ENCODE assay signal across 9 mouse cellular contexts in genomic region chr6:82971031-82971430, GRCm38 (mm10). TPM values are rescaled to one million over a fixed set of nuclear protein-coding genes. Genes with fewer than 3 reads are reported as not detected.
DNase-seq lines count a peak whose midpoint lies in the region; ATAC-seq and TF ChIP-seq lines count a peak whose summit lies in the region.
"Had no signal": no experiment of that assay in that cellular context is flagged by ENCODE, and none has a peak within 500 bp of the region (broad histone marks: within the 10 kb centered on the region; RNA-seq: fewer than 3 reads in every experiment).

No protein-coding gene starts in this region.

- TF ChIP-seq CTCF in heart, postnatal 0 days (IDR thresholded peaks at IDR 0.05; ENCODE audit: low read depth) = peak; percentile 82

- no peak overlapping the region for H3K4me2 ChIP-seq in heart, postnatal 0 days (ENCODE audit: low read depth, low read length)
- H3K4me2 ChIP-seq in liver, embryonic 11.5 days = no peak overlapping the region
- H3K4me2 ChIP-seq in neural tube, embryonic 11.5 days (ENCODE audit: low read depth) = no peak overlapping the region

- H3K4me3 ChIP-seq in heart, postnatal 0 days (ENCODE audit: low read depth, low read length) = no peak overlapping the region
- no peak overlapping the region for H3K4me3 ChIP-seq in liver, embryonic 11.5 days (ENCODE audit: low read depth, low read length)
- no peak overlapping the region for H3K4me3 ChIP-seq in neural tube, embryonic 11.5 days (ENCODE audit: low read depth, low read length)

- no peaks in the 10 kb centered on the region for H3K27me3 ChIP-seq in heart, postnatal 0 days (ENCODE audit: control insufficient read depth, insufficient read depth, low read length)
- no peaks in the 10 kb centered on the region for H3K27me3 ChIP-seq in liver, embryonic 11.5 days (replicated peaks; ENCODE audit: control insufficient read depth, insufficient read depth, low read length)
- H3K27me3 ChIP-seq in neural tube, embryonic 11.5 days (ENCODE audit: control insufficient read depth, insufficient read depth, low read length) = no peaks in the 10 kb centered on the region

- no peaks in the 10 kb centered on the region for H3K9me3 ChIP-seq in heart, postnatal 0 days (replicated peaks; ENCODE audit: control insufficient read depth, low read length)
- H3K9me3 ChIP-seq in liver, embryonic 11.5 days (ENCODE audit: control insufficient read depth, low read length) = no peaks in the 10 kb centered on the region
- no peaks in the 10 kb centered on the region for H3K9me3 ChIP-seq in neural tube, embryonic 11.5 days (ENCODE audit: control insufficient read depth, low read length)

- H3K27ac ChIP-seq in heart, postnatal 0 days (ENCODE audit: low read depth) = no peak overlapping the region
- H3K27ac ChIP-seq in liver, embryonic 11.5 days (ENCODE audit: low read depth, low read length) = no peak overlapping the region
- no peak overlapping the region for H3K27ac ChIP-seq in neural tube, embryonic 11.5 days (ENCODE audit: low read depth, low read length)

- no peak overlapping the region for H3K9ac ChIP-seq in heart, postnatal 0 days (replicated peaks; ENCODE audit: low read depth, low read length)
- H3K9ac ChIP-seq in liver, embryonic 11.5 days (ENCODE audit: low read depth, low read length) = no peak overlapping the region
- no peak overlapping the region for H3K9ac ChIP-seq in neural tube, embryonic 11.5 days (ENCODE audit: low read length)

- ATAC-seq in CD4-positive, CD25-positive, alpha-beta regulatory T cell, adult 4 months = peak; percentile 93
- ATAC-seq in heart, postnatal 0 days (ENCODE audit: insufficient read depth, low read depth) = peak; percentile 77; the same call in 1 of the 2 replicates
- no peak; the same call in 1 of the 2 replicates for ATAC-seq in liver, embryonic 11.5 days (replicated peaks; ENCODE audit: low FRiP score)
- ATAC-seq in neural tube, embryonic 11.5 days (ENCODE audit: insufficient read depth, low FRiP score, low TSS enrichment) = peak; percentile 50; the same call in 1 of the 2 replicates

- H3K36me3 ChIP-seq in heart, postnatal 0 days (replicated peaks; ENCODE audit: control insufficient read depth, insufficient read depth, low read length) = no peaks in the 10 kb centered on the region
- no peaks in the 10 kb centered on the region for H3K36me3 ChIP-seq in liver, embryonic 11.5 days (ENCODE audit: control insufficient read depth, insufficient read depth, low read length)
- no peaks in the 10 kb centered on the region for H3K36me3 ChIP-seq in neural tube, embryonic 11.5 days (ENCODE audit: control insufficient read depth, insufficient read depth, low read length)

- 13% methylated on average over 5 of the region's 5 CpGs for WGBS in heart, postnatal 0 days
- 16% methylated on average over 5 of the region's 5 CpGs for WGBS in liver, embryonic 11.5 days
- 17% methylated on average over 5 of the region's 5 CpGs for WGBS in neural tube, embryonic 11.5 days

- H3K4me1 ChIP-seq in heart, postnatal 0 days (ENCODE audit: control insufficient read depth, insufficient read depth) = no peaks in the 10 kb centered on the region
- no peaks in the 10 kb centered on the region for H3K4me1 ChIP-seq in liver, embryonic 11.5 days (replicated peaks; ENCODE audit: control insufficient read depth, insufficient read depth, low read length)
- H3K4me1 ChIP-seq in neural tube, embryonic 11.5 days (ENCODE audit: control insufficient read depth, insufficient read depth, low read length) = no peaks in the 10 kb centered on the region

- TF ChIP-seq EP300 in heart, postnatal 0 days (IDR thresholded peaks at IDR 0.05; ENCODE audit: low read depth) = no peak

- DNase-seq in adrenal gland, adult 8-10 months = peak; percentile 24
- DNase-seq in embryo, embryonic 9.5 days (ENCODE audit: extremely low spot score) = peak; percentile 67
- DNase-seq in heart, postnatal 0 days (ENCODE audit: low spot score) = peak; percentile 48
- peak; percentile 64 for DNase-seq in kidney, postnatal 10 days
- DNase-seq in liver, embryonic 11.5 days (ENCODE audit: low spot score) = peak; percentile 45
- DNase-seq in neural tube, embryonic 11.5 days (ENCODE audit: low spot score) = peak; percentile 68
- DNase-seq in thymus, postnatal 0 days (ENCODE audit: low spot score) = peak; percentile 70

RNA-seq across cellular contexts. Expression of gene M1ap, which starts 24.3 kb away (rescaled TPM):
- 1 to 10 TPM in 1 of 2 experiments, under 1 TPM in 1; 0.94 to 1.4 TPM for polyA plus RNA-seq in CD4-positive, CD25-positive, alpha-beta regulatory T cell, adult 4 months (2017; shearing (Covaris generic))
- not detected for total RNA-seq in adrenal gland, adult 8-10 months (2022)
- 0.39 TPM in 1 of 2 replicates, not detected in the other for total RNA-seq in heart, postnatal 0 days (2014; rRNA removed; ENCODE audit: low replicate concordance)
- polyA plus RNA-seq in heart, postnatal 0 days (2015; fragmentation: Nextera tagmentation; extraction: Ambion mirVana) = 0.59 and 0.75 TPM in 2 replicates
- 6.8 and 8.2 TPM in 2 replicates for polyA plus RNA-seq in liver, embryonic 11.5 days (2014; fragmentation: Nextera tagmentation; extraction: Ambion mirVana)
- 0.26 TPM in 1 of 2 replicates, not detected in the other for polyA plus RNA-seq in neural tube, embryonic 11.5 days (2014; fragmentation: Nextera tagmentation; extraction: Ambion mirVana)
- polyA plus RNA-seq in thymus, postnatal 0 days (2015; fragmentation: Nextera tagmentation; extraction: Ambion mirVana) = 0.81 and 1.5 TPM in 2 replicates

RNA-seq across cellular contexts. Expression of gene Sema4f, which starts 31.5 kb away (rescaled TPM):
- polyA plus RNA-seq in CD4-positive, CD25-positive, alpha-beta regulatory T cell, adult 4 months (2017; shearing (Covaris generic)) = 1 to 10 TPM; 2.3 to 3.1 TPM
- 1 to 10 TPM in 3 of 4 experiments, under 1 TPM in 1; 0.96 to 2.5 (median 1.4) TPM for total RNA-seq in adrenal gland, adult 8-10 months (2022)
- not detected in 2 replicates for total RNA-seq in heart, postnatal 0 days (2014; rRNA removed; ENCODE audit: low replicate concordance)
- polyA plus RNA-seq in heart, postnatal 0 days (2015; fragmentation: Nextera tagmentation; extraction: Ambion mirVana) = 0.04 TPM in 1 of 2 replicates, not detected in the other
- polyA plus RNA-seq in liver, embryonic 11.5 days (2014; fragmentation: Nextera tagmentation; extraction: Ambion mirVana) = 0.14 and 0.34 TPM in 2 replicates
- polyA plus RNA-seq in neural tube, embryonic 11.5 days (2014; fragmentation: Nextera tagmentation; extraction: Ambion mirVana) = 3.0 and 3.4 TPM in 2 replicates
- polyA plus RNA-seq in thymus, postnatal 0 days (2015; fragmentation: Nextera tagmentation; extraction: Ambion mirVana) = 1.3 and 1.4 TPM in 2 replicates
- polyA plus RNA-seq: heart, embryonic 14.5 days had no signal
